Mouse (Mus musculus) intestine, embryonic 16.5 days (tissue): Measurements from ENCODE around the gene Aldh18a1. TPM values are rescaled to one million over a fixed set of nuclear protein-coding genes. Genes with fewer than 3 reads are reported as not detected.
A peak's percentile ranks its signal among the peaks of the same experiment; 100 is the strongest.

ENCODE experiments used
- ATAC-seq: fragments of 200-750 bp; cut with Nextera tagmentation; 2 replicates; pipeline ENCODE4 v1.8.0; 2017; ENCODE audit warnings: moderate TSS enrichment, moderate library complexity
- H3K27ac ChIP-seq: fragments of 300-500 bp; sonication (generic); 2 replicates; pipeline ENCODE4 v1.5.1; 2014; ENCODE audit warnings: mild to moderate bottlenecking, low read length
- H3K27me3 ChIP-seq: fragments of 300-500 bp; sonication (generic); replicated peaks from 2 replicates; pipeline ENCODE4 v1.6.1; 2014; ENCODE audit warnings: low read length, control low read depth, mixed read lengths; ENCODE audit not compliant: control insufficient read depth, insufficient read depth
- H3K36me3 ChIP-seq: fragments of 300-500 bp; sonication (generic); 2 replicates; pipeline ENCODE4 v1.6.1; 2014; ENCODE audit warnings: low read length, control low read depth; ENCODE audit not compliant: control insufficient read depth, insufficient read depth
- H3K4me1 ChIP-seq: fragments of 300-500 bp; sonication (generic); 2 replicates; pipeline ENCODE4 v1.6.1; 2014; ENCODE audit warnings: low read length, control low read depth, mixed read lengths; ENCODE audit not compliant: control insufficient read depth, insufficient read depth
- H3K4me2 ChIP-seq: fragments of 300-500 bp; sonication (generic); 2 replicates; pipeline ENCODE4 v1.6.1; 2014; ENCODE audit warnings: low read depth, low read length, control low read depth
- H3K4me3 ChIP-seq: fragments of 300-500 bp; sonication (generic); 2 replicates; pipeline ENCODE4 v1.5.1; 2014; ENCODE audit warnings: mild to moderate bottlenecking, low read length
- H3K9ac ChIP-seq: fragments of 300-500 bp; sonication (generic); 2 replicates; pipeline ENCODE4 v1.6.1; 2014; ENCODE audit warnings: low read depth, low read length
- H3K9me3 ChIP-seq: fragments of 300-500 bp; sonication (generic); 2 replicates; pipeline ENCODE4 v1.6.1; 2016; ENCODE audit warnings: low read length, control low read depth; ENCODE audit not compliant: control insufficient read depth
- WGBS: fragments of 180-500 bp; shearing (Covaris S2); extraction: QIAGEN DNeasy Blood & Tissue Kit; methylation state at CpG from one replicate; pipeline ENCODE4 v1.1.7; 2014; 5-methylcytosine and 5-hydroxymethylcytosine counted together
- polyA plus RNA-seq: library from polyadenylated mRNA; unstranded; fragments of >200 nt; fragmentation: Nextera tagmentation; extraction: Ambion mirVana; gene quantifications from 2 replicates; pipeline ENCODE4 v1.2.1, GENCODE M21; 2015

The Aldh18a1 gene
- polyA plus RNA-seq, 1 experiment from 2014 or later: 299 TPM

- H3K4me2 ChIP-seq: 0 out of 2 replicates have a peak overlapping the region, but pooled peaks have one; percentile 5
These were observed 77.7 kb downstream of the Aldh18a1 start for GRCm38 (mm10) chr19:40510387-40511099.

DNA sequence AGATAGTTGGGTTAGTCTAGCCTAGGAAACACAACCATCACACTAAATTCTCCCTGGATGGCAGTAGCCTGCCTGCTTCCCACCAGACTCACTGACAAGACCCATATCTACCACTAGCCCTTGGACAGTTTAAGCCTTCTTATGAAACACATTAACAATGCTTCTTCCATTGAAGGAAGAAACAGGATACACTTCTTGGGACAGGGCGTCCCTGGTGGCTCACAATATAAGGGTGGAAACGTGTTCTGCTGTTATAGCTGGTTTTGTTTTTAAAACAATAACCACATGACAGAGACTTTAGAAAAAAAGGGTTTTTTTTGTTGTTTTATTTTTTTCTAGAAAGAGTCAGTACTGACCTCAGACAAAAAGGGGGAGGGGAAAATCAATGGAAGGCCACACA is 79.0 kb downstream of the Aldh18a1 start:
- 75% methylated on average over 2 of the region's 2 CpGs for WGBS
- Histone ChIP-seq H3K36me3 (no peaks in the 10 kb centered on the region), H3K9ac (no peak overlapping the region), H3K9me3 (no peaks in the 10 kb centered on the region), H3K4me1 (peaks cover 10% of the 10 kb centered on the region), H3K27ac (no peak overlapping the region), H3K27me3 (no peaks in the 10 kb centered on the region), H3K4me3 (no peak overlapping the region), H3K4me2 (no peak overlapping the region)
- no peak for ATAC-seq

More at GRCm38 (mm10) chr19:40510387-40511099, 77.7 kb downstream of the Aldh18a1 start:
- Histone ChIP-seq H3K4me1 (peaks cover 10% of the 10 kb centered on the region), H3K9me3 (no peaks in the 10 kb centered on the region), H3K36me3 (no peaks in the 10 kb centered on the region), H3K27me3 (no peaks in the 10 kb centered on the region), H3K4me3 (no peak overlapping the region), H3K27ac (no peak overlapping the region), H3K9ac (peak overlapping the region; percentile 33; the same call in 1 of the 2 replicates)
- WGBS: 72% methylated on average over 13 of the region's 13 CpGs
- no peak for ATAC-seq

- no peak for ATAC-seq
These were observed 79.4 kb downstream of the Aldh18a1 start for GRCm38 (mm10) chr19:40508851-40509250.

GRCm38 (mm10) chr19:40506965-40507364 is 81.3 kb downstream of the Aldh18a1 start:
- no peak overlapping the region for H3K4me3 ChIP-seq
- H3K9ac ChIP-seq: no peak overlapping the region
- 0 out of 2 replicates have a peak, but pooled peaks cover 3% of the 10 kb centered on the region for H3K36me3 ChIP-seq
- H3K27ac ChIP-seq: no peak overlapping the region
- H3K4me2 ChIP-seq: no peak overlapping the region
- peaks cover 5% of the 10 kb centered on the region for H3K4me1 ChIP-seq
- ATAC-seq: no peak
- H3K9me3 ChIP-seq: no peaks in the 10 kb centered on the region
- 92% methylated on average over 3 of the region's 3 CpGs for WGBS
- no peaks in the 10 kb centered on the region for H3K27me3 ChIP-seq

More at GRCm38 (mm10) chr19:40508851-40509250, 79.4 kb downstream of the Aldh18a1 start:
- Histone ChIP-seq H3K27me3 (no peaks in the 10 kb centered on the region), H3K4me3 (no peak overlapping the region), H3K36me3 (no peaks in the 10 kb centered on the region), H3K27ac (no peak overlapping the region), H3K9ac (no peak overlapping the region), H3K9me3 (no peaks in the 10 kb centered on the region), H3K4me2 (no peak overlapping the region), H3K4me1 (peaks cover 10% of the 10 kb centered on the region)
- 31% methylated on average over 2 of the region's 2 CpGs for WGBS

DNA sequence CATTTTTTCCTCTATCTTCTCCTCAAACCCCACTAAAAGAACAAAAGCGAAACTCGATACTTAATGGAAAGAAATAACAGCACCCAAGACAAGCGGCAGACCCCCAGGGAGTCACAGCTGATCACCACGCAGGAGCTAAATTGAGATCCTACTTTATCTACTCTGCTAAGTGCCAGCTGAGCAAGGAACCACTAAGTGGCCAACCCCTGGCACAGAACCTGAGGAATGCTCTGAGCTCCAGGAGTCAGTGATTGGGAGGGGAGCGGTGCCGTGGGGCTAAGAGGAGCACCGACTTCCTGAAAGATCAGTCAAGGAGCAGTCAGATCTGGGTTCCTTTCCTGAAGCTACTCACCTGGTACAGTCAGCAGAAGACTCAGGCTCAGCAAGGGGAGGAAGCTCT is 83.9 kb downstream of the Aldh18a1 start:
- H3K4me1 ChIP-seq: peaks cover 12% of the 10 kb centered on the region
- no peak for ATAC-seq
- 0 out of 2 replicates have a peak, but pooled peaks cover 3% of the 10 kb centered on the region for H3K36me3 ChIP-seq
- no peaks in the 10 kb centered on the region for H3K27me3 ChIP-seq
- no peaks in the 10 kb centered on the region for H3K9me3 ChIP-seq
- WGBS: 85% methylated on average over 7 of the region's 7 CpGs
- H3K9ac ChIP-seq: no peak overlapping the region
- no peak overlapping the region for H3K27ac ChIP-seq
- no peak overlapping the region for H3K4me2 ChIP-seq
- H3K4me3 ChIP-seq: no peak overlapping the region

Other genes starting within 250 kb of the Aldh18a1 start
- 80.0 and 84.3 TPM in 2 replicates for gene Sorbs1, start 74.7 kb downstream of the Aldh18a1 start, polyA plus RNA-seq
- 10.6 and 11.7 TPM in 2 replicates for gene Tctn3, start 23.8 kb upstream of the Aldh18a1 start, polyA plus RNA-seq
- gene Entpd1, start 23.9 kb upstream of the Aldh18a1 start, polyA plus RNA-seq: 7.5 and 7.6 TPM in 2 replicates
- not detected in 2 replicates for gene Cc2d2b, start 160.3 kb upstream of the Aldh18a1 start, polyA plus RNA-seq
- 6.2 and 7.8 TPM in 2 replicates for gene Ccnj, start 242.8 kb upstream of the Aldh18a1 start, polyA plus RNA-seq